Mouse (Mus musculus) lung, adult 2 months (tissue): ENCODE measurements around the gene Apbb2.

ENCODE experiments used
- CTCF ChIP-seq: fragments of 200-500 bp; IDR thresholded peaks from 2 replicates; pipeline ENCODE4 v1.5.1; 2011; ENCODE audit warnings: mild to moderate bottlenecking, low read length, control low read depth; ENCODE audit not compliant: insufficient read depth
- POLR2A ChIP-seq: fragments of 200-500 bp; IDR thresholded peaks from 2 replicates; pipeline ENCODE4 v1.6.1; 2011; ENCODE audit warnings: low read depth, mild to moderate bottlenecking, control low read depth, low read length, borderline replicate concordance; ENCODE audit errors: extremely low read depth

DNA sequence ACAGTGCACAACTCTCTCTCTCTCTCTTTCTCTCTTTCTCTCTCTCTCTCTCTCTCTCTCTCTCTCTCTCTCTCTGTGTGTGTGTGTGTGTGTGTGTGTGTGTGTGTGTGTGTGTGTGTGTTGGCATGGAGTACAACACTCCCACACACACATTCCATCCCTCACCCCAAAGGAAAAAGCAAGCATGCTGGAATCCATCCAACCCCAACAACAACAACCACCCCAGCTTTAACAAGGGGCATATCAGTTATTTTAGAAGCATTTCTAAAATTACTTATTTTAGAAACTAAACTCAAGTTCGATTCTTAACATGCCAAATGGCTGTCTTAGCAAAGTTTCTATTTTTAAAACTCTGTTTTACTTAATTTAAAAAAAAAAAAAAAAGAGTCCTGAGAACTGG, 68.9 kb downstream of the Apbb2 start:
- TF ChIP-seq POLR2A (no peak), CTCF (no peak)
